Mouse (Mus musculus) yolk sac, embryonic 10.5 days (tissue): ENCODE data around the gene Ccdc57.
"Not testable (repeated sequence)": the region's sequence is repeated elsewhere in the genome, so short reads cannot be mapped to it uniquely, and the experiment has no call there.

Experiments
- DNase-seq: peaks from one replicate; pipeline ENCODE4 v3.0.0-alpha.2; 2017; ENCODE audit warnings: low spot score

The Ccdc57 gene

GRCm38 (mm10) chr11:120821076-120821922, 111.4 kb downstream of the Ccdc57 start:
- DNase-seq: no peak

- no peak for DNase-seq
These were observed 112.1 kb downstream of the Ccdc57 start for GRCm38 (mm10) chr11:120820546-120820945.

GRCm38 (mm10) chr11:120819556-120819955, 113.1 kb downstream of the Ccdc57 start:
- DNase-seq: no peak

- DNase-seq: no peak
These were observed 114.4 kb downstream of the Ccdc57 start for GRCm38 (mm10) chr11:120818251-120818650.

GRCm38 (mm10) chr11:120817358-120817757, 115.3 kb downstream of the Ccdc57 start:
- DNase-seq: no peak

GRCm38 (mm10) chr11:120812068-120812467, 120.6 kb downstream of the Ccdc57 start:
- DNase-seq: no peak

- no peak for DNase-seq
These were observed 124.7 kb downstream of the Ccdc57 start for GRCm38 (mm10) chr11:120808010-120808409.

- DNase-seq: peak; percentile 74
These were observed 127.0 kb downstream of the Ccdc57 start for GRCm38 (mm10) chr11:120805375-120806298.

- DNase-seq: no peak
These were observed 127.9 kb downstream of the Ccdc57 start for GRCm38 (mm10) chr11:120804769-120805168.

GRCm38 (mm10) chr11:120804274-120804673, 128.4 kb downstream of the Ccdc57 start:
- no peak for DNase-seq

- peak; percentile 79 for DNase-seq
These were observed 132.4 kb downstream of the Ccdc57 start for GRCm38 (mm10) chr11:120800061-120800904.

- no peak for DNase-seq
These were observed 133.3 kb downstream of the Ccdc57 start for GRCm38 (mm10) chr11:120799316-120799890.

- DNase-seq: no peak
These were observed 134.4 kb downstream of the Ccdc57 start for GRCm38 (mm10) chr11:120798244-120798643.

GRCm38 (mm10) chr11:120796614-120796946, 136.1 kb downstream of the Ccdc57 start:
- no peak for DNase-seq

- peak; percentile 96 for DNase-seq
These were observed 136.7 kb downstream of the Ccdc57 start, which contains the start of gene Dus1l for GRCm38 (mm10) chr11:120795756-120796613. TSS of gene Dus1l (minus strand) at chr11:120796403.

- no peak for DNase-seq
These were observed 140.0 kb downstream of the Ccdc57 start for GRCm38 (mm10) chr11:120792652-120793051.

- no peak for DNase-seq
These were observed 142.9 kb downstream of the Ccdc57 start for GRCm38 (mm10) chr11:120789810-120790209.

GRCm38 (mm10) chr11:120789355-120789754, 143.3 kb downstream of the Ccdc57 start:
- no peak for DNase-seq

GRCm38 (mm10) chr11:120788460-120788859, 144.2 kb downstream of the Ccdc57 start:
- DNase-seq: not testable (repeated sequence)

GRCm38 (mm10) chr11:120785145-120785544, 147.5 kb downstream of the Ccdc57 start:
- DNase-seq: no peak
